Mouse (Mus musculus): ENCODE measurements at regions not wholly inside any gene's neighbourhood (a gene's known extent, or its start where the extent isn't known, plus 50 kb on each side); places are given as distances from the start of the nearest gene placed in this dataset.

GRCm38 (mm10) chr2:78804931-78805330 is 63.0 kb upstream of the Ube2e3 start:
- ATAC-seq: no peak

GRCm38 (mm10) chr2:78803543-78803942 is 64.4 kb upstream of the Ube2e3 start:
- no peak for ATAC-seq

GRCm38 (mm10) chr2:78795446-78795845 is 72.5 kb upstream of the Ube2e3 start:
- ATAC-seq: no peak

GRCm38 (mm10) chr2:78794734-78795133 is 73.2 kb upstream of the Ube2e3 start:
- no peak for ATAC-seq

- no peak for ATAC-seq
Measured at GRCm38 (mm10) chr2:78789124-78789523, 78.8 kb upstream of the Ube2e3 start.

GRCm38 (mm10) chr2:78788222-78788621 is 79.7 kb upstream of the Ube2e3 start:
- no peak for ATAC-seq

- no peak for ATAC-seq
Measured at GRCm38 (mm10) chr2:78779949-78780348, 88.0 kb upstream of the Ube2e3 start.

- no peak for ATAC-seq
Measured at GRCm38 (mm10) chr2:78777589-78777988, 90.3 kb upstream of the Ube2e3 start.

GRCm38 (mm10) chr2:78754362-78754761 is 113.6 kb upstream of the Ube2e3 start:
- ATAC-seq: no peak

GRCm38 (mm10) chr2:78753918-78754317 is 114.0 kb upstream of the Ube2e3 start:
- ATAC-seq: no peak

GRCm38 (mm10) chr2:78730161-78730560 is 137.8 kb upstream of the Ube2e3 start:
- no peak for ATAC-seq

GRCm38 (mm10) chr2:78726060-78726459 is 141.9 kb upstream of the Ube2e3 start:
- no peak for ATAC-seq

- no peak for ATAC-seq
Measured at GRCm38 (mm10) chr2:78724416-78724815, 143.5 kb upstream of the Ube2e3 start.

GRCm38 (mm10) chr2:78723423-78723822 is 144.5 kb upstream of the Ube2e3 start:
- ATAC-seq: no peak

- ATAC-seq: no peak
Measured at GRCm38 (mm10) chr2:78722739-78723138, 145.2 kb upstream of the Ube2e3 start.

GRCm38 (mm10) chr2:78718550-78718949 is 149.4 kb upstream of the Ube2e3 start:
- ATAC-seq: no peak

- ATAC-seq: no peak
Measured at GRCm38 (mm10) chr2:78716157-78716798, 151.6 kb upstream of the Ube2e3 start.

GRCm38 (mm10) chr2:78694851-78695250 is 173.1 kb upstream of the Ube2e3 start:
- ATAC-seq: no peak

- ATAC-seq: no peak
Measured at GRCm38 (mm10) chr2:78656668-78657067, 211.3 kb upstream of the Ube2e3 start.

- no peak for ATAC-seq
Measured at GRCm38 (mm10) chr2:78655156-78655855, 212.6 kb upstream of the Ube2e3 start.

GRCm38 (mm10) chr2:78651549-78651948 is 216.4 kb upstream of the Ube2e3 start:
- no peak for ATAC-seq

GRCm38 (mm10) chr2:78640361-78640760 is 227.6 kb upstream of the Ube2e3 start:
- no peak for ATAC-seq

GRCm38 (mm10) chr2:78625264-78625663 is 242.7 kb upstream of the Ube2e3 start:
- ATAC-seq: no peak

GRCm38 (mm10) chr2:78606388-78606787 is 261.5 kb upstream of the Ube2e3 start:
- no peak for ATAC-seq

GRCm38 (mm10) chr2:78600753-78601152 is 267.2 kb upstream of the Ube2e3 start:
- no peak for ATAC-seq

Data from activated CD4-positive, CD25-positive, alpha-beta regulatory T cell, adult 4 months (primary cell).